Mouse (Mus musculus) embryo, embryonic 9.5 days (tissue): ENCODE data around the gene Tmem50a.
"Not testable (repeated sequence)": the region's sequence is repeated elsewhere in the genome, so short reads cannot be mapped to it uniquely, and the experiment has no call there.

Source experiments
- DNase-seq: peaks from one replicate; pipeline ENCODE4 v3.0.0-alpha.2; 2017; ENCODE audit errors: extremely low spot score

Gene Tmem50a

DNA sequence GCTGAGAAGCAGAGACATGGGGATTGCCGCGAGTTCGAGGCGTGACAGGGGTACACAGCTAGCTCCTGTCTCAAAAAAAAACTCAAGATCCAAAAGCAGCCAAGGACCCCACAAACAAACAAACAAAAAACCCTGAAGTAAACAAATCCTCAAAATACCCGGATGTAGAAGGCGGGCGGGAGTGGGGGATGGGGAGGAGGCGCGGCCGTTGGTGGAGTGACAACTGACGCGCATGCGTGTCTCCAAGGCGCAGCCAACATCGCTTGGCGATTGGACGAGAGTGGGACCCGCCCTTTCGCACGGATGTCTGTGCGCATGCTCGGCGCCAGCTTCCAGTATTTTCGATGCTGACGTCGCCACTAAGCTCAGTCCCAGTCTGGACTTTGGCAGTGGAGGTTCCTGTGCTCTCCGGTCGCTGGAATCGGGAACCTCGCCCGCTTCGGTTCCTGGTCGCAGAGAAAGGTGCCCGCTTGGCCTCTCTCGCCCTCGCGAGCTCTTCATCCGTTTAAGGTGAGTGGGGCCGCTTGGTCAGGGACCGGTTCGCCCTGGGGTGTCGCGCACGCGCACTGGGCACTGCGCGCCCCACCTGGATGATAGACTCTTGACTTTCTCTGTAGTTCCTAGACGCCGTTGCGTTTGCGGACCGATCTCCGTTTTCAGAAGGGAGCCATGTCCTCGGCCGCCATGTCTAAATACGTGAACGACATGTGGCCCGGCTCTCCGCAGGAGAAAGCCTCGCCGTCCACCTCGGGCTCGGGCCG is 8.6 kb upstream of the Tmem50a start, which contains the start of gene Rsrp1:
TSS of gene Rsrp1 (plus strand) at position 335 of the 761 bp plus-strand sequence.
- DNase-seq = peak; percentile 96

GRCm38 (mm10) chr4:134922925-134923244 is 8.1 kb upstream of the Tmem50a start:
- DNase-seq = peak; percentile 73

GRCm38 (mm10) chr4:134922111-134922924 is 7.5 kb upstream of the Tmem50a start:
- DNase-seq = no peak

DNA sequence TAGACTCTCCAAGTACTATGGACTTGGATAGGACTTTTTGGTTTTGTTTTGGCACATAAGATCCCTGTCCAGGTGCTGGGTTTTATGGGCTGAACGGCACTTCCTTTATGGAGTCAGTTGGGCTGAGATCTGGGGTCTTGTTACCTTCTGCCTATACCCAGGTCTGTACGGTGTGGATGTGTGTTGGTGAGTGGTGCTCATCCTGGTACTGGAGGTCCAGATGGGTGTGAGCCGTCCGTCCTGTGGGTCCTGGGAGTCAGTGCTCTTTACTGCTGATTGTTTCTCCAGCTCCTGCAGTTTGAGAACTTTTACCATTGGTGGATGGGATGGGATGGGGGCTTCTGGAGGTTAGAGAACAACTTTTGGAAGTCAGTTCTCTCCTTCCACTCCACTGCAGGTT is 6.9 kb upstream of the Tmem50a start:
- DNase-seq = no peak

DNA sequence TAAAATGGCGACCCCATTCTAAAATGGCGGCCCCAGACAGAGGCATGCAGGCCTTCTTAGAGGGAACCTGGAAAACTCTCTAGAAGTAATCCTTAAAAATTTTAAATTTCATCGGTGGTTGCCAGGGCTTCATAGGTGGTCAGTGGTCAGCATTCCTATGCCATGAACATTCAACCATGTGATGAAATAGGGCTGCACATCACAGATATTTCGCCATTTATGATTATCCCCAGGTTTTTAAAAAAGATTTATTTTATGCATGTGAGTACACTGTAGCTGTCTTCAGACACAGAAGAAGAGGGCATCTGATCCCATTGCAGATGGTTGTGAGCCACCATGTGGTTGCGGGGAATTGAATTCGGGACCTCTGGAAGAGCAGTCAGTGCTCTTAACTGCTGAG is 5.8 kb upstream of the Tmem50a start:
- DNase-seq = no peak

- DNase-seq = no peak
Observed at GRCm38 (mm10) chr4:134919733-134920540, 5.1 kb upstream of the Tmem50a start.

- DNase-seq = no peak
Observed at GRCm38 (mm10) chr4:134918381-134918780, 3.6 kb upstream of the Tmem50a start.

GRCm38 (mm10) chr4:134917194-134917593 is 2.4 kb upstream of the Tmem50a start:
- DNase-seq = no peak

DNA sequence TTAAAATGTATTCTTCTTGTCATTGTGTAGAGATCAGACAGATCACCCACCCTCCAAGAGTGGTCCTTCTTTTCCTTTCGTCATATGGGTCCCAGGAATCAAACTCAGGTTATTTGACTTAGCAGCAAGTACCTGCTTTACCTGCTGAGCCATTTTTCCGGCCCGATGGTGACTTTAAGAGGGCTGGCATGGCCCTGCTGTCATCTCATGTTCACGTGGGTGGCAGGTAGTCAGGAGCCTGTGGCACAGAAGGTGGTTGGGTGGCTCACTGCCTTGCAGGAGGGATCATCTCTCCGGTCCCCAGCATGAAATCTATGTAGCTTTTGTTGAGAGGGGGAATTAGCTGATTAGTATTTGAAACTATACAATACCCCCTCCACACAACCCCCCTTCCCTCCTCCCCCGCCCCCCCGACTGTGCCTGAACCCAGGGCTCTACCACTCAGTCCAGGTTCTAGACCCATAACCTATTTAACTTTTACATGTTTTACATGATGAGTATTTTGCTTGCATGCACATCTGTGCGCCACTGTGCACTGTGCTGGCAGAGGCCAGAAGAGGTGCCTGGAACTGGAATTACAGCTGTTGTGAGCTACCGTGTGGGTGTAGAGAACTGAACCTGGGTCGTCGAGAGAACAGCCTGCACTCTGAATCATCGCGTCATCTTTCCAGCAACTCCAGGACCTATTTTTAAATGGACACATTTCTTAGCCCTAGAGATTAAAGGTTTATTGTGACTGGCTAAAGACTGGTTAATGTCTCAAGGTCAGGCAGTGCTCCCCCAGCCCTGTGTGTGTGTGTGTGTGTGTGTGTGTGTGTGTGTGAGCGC is 613 bp upstream of the Tmem50a start:
- no peak for DNase-seq

DNA sequence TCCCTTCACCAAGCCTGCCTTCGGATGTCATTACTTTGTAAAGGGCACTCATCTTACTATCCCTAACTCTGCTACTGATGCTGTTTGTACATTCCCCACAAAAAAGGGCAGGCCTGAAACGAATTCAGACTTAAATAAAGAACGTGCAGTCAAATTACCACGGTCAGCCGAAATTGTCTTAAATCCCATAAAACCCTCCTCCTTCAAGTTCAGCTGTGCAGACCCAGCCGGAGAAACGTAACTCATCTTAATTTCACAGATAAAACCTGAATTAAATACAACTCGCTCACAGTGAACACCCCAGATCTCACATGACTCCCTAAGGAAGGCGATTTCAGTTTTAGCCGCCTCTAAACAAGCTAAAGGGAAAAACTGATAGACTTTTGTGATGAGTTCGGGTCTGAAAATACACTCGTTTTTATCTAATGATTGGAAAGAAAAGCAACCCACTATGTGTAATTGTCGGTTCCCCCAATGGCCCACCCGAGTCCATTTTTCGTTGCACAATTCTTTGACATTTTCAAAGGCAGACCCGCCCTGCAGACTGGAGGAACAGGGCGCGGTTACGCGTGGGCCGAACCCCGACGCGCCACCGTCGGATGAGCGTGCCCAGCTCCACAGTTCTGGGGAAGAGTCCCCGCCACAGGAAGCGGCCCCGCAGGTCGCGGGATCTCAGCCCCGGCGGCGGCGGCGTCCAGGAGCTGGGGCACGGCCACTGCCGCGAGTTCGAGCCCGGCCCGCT is 531 bp downstream of the Tmem50a start:
- DNase-seq = peak; percentile 16

DNA sequence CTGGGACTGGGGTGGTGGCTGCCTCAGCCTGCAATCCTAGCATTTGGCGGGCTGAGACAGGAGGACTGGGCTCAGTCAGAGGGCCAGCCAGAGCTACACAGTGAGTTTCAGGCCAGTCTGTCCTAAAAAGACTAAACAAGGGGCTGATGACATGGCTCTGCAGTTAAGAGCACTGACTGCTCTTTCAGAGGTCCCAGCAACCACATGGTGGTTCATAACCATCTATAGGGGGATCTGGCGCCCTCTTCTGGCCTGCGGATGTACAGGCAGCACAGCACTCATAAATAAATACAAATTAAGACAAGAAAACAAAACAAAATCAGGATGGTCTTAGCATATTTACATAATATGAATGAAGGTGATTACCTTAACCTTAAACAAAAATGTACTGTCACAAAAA is 1.4 kb downstream of the Tmem50a start:
- peak; percentile 68 for DNase-seq

GRCm38 (mm10) chr4:134911406-134911805 is 3.4 kb downstream of the Tmem50a start:
- DNase-seq = not testable (repeated sequence)

GRCm38 (mm10) chr4:134903046-134903445 is 11.8 kb downstream of the Tmem50a start:
- no peak for DNase-seq

GRCm38 (mm10) chr4:134901126-134901525 is 13.7 kb downstream of the Tmem50a start:
- no peak for DNase-seq

- DNase-seq = no peak
Observed at GRCm38 (mm10) chr4:134897256-134897655, 17.6 kb downstream of the Tmem50a start.

- DNase-seq = no peak
Observed at GRCm38 (mm10) chr4:134892096-134892495, 22.7 kb downstream of the Tmem50a start.

DNA sequence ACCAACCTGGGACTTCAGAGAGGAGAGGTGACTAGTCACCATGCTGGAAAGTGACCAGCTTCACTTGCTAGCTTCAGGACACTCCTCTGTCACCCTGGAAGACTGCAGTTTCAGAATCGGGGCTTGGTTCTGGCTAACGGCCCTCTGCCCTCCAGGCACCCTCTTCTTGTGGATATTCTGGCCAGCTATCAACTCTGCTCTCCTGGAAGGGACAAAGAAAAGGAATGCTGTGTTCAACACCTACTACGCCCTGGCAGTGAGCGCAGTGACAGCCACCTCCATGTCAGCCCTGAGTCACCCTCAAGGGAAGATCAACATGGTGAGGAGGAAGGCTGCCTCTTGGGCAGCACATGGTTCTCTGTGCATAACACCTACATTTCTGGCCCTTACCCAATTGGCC is 30.5 kb downstream of the Tmem50a start:
- no peak for DNase-seq

DNA sequence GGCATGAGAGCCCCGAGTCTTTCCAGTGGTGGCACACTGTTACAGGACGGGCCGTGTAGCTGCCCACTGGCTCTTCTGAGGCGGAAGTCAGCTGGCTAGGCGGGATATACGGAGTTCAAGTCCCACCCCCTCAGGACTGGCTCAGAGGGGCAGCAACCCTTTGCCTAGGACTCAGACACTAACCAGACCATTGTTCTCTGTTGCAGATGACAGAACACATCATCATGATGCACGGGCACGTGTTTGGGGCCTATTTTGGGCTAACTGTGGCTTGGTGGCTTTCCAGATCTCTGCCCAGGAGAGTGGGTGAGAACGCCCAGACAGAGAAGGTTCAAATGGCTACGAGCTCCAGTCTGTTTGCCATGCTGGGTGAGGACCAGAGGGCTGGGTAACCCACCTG is 31.0 kb downstream of the Tmem50a start:
- no peak for DNase-seq

- no peak for DNase-seq
Observed at GRCm38 (mm10) chr4:134883266-134883665, 31.6 kb downstream of the Tmem50a start.

- DNase-seq = no peak
Observed at GRCm38 (mm10) chr4:134880041-134880440, 34.8 kb downstream of the Tmem50a start.
